Mouse (Mus musculus): ENCODE measurements at regions not wholly inside any gene's neighbourhood (a gene's known extent, or its start where the extent isn't known, plus 50 kb on each side); places are given as distances from the start of the nearest gene placed in this dataset.

GRCm38 (mm10) chr7:70290277-70290676, 76.3 kb downstream of the Nr2f2 start:
- TF ChIP-seq EP300 (IDR thresholded peaks at IDR 0.05; ENCODE audit: low read depth) (no peak), CTCF (IDR thresholded peaks at IDR 0.05; ENCODE audit: low read depth) (no peak)
